Mouse (Mus musculus): ENCODE data around the gene Miox. TPM values are rescaled to one million over a fixed set of nuclear protein-coding genes. Genes with fewer than 3 reads are reported as not detected.

Gene Miox
- total and polyA plus RNA-seq, 2 experiments from 2014 or later: not detected

DNA sequence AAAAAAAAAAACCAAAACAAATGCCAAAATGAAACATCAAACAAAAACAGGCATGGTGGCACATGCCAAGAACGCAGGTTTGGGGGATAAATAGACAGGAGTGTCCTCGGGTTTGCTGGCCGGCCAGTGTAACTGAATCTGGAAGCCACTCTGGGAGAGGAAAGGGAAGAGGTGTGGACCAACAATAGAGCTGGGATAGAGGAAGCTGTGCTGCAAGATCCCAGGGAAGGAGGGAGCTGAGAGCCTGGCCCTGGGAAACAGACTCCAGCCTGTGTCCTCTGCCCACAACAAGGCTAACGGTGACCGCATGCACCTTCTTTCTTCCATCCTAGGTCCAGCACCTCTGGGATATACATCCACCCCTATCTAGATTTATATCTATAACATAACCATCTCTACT lies 16.2 kb downstream of the Miox start:
- Histone ChIP-seq H3K9ac (replicated peaks; ENCODE audit: low read length) (no peak overlapping the region), H3K27me3 (ENCODE audit: insufficient read depth, low read length) (no peaks in the 10 kb centered on the region), H3K4me3 (ENCODE audit: low read length) (no peak overlapping the region), H3K4me1 (ENCODE audit: insufficient read depth, low read length) (peaks cover 14% of the 10 kb centered on the region), H3K27ac (no peak overlapping the region), H3K4me2 (ENCODE audit: low read depth, low read length) (no peak overlapping the region), H3K36me3 (ENCODE audit: insufficient read depth, low read length) (peaks cover 32% of the 10 kb centered on the region), H3K9me3 (ENCODE audit: low read length) (no peaks in the 10 kb centered on the region)
- no peak for TF ChIP-seq CTCF (IDR thresholded peaks at IDR 0.05; ENCODE audit: low read depth)
- 84% methylated on average over 5 of the region's 5 CpGs for WGBS
- DNase-seq (ENCODE audit: low spot score): no peak
- no peak for ATAC-seq

DNA sequence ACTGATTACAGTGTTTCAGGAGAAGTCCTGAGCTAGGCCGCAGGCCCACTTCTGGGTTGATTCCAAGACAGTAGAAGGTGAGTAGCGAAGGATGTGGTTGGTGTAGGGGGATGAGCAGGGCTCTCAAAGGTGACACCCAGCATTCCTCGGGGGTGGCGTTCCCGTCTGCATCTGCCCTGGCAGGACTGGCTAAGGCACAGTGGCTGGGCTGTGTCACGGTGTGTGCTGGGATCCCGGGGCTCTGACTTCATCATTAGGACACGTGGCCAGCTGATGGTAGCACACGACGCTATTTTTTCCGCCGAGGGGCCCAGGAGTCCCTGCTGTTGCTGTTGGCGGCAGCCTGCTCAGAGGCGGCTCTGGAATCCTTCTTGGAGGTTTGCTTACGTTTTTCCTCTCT lies 17.1 kb downstream of the Miox start:
- TF ChIP-seq CTCF (IDR thresholded peaks at IDR 0.05; ENCODE audit: low read depth): no peak
- peaks cover 32% of the 10 kb centered on the region for H3K36me3 ChIP-seq (ENCODE audit: insufficient read depth, low read length)
- no peaks in the 10 kb centered on the region for H3K27me3 ChIP-seq (ENCODE audit: insufficient read depth, low read length)
- H3K4me3 ChIP-seq (ENCODE audit: low read length): no peak overlapping the region
- no peaks in the 10 kb centered on the region for H3K9me3 ChIP-seq (ENCODE audit: low read length)
- 84% methylated on average over 15 of the region's 15 CpGs for WGBS
- DNase-seq (ENCODE audit: low spot score): no peak
- H3K9ac ChIP-seq (replicated peaks; ENCODE audit: low read length): no peak overlapping the region
- no peak overlapping the region for H3K27ac ChIP-seq
- H3K4me2 ChIP-seq (ENCODE audit: low read depth, low read length): no peak overlapping the region
- ATAC-seq: no peak
- H3K4me1 ChIP-seq (ENCODE audit: insufficient read depth, low read length): peaks cover 14% of the 10 kb centered on the region

DNA sequence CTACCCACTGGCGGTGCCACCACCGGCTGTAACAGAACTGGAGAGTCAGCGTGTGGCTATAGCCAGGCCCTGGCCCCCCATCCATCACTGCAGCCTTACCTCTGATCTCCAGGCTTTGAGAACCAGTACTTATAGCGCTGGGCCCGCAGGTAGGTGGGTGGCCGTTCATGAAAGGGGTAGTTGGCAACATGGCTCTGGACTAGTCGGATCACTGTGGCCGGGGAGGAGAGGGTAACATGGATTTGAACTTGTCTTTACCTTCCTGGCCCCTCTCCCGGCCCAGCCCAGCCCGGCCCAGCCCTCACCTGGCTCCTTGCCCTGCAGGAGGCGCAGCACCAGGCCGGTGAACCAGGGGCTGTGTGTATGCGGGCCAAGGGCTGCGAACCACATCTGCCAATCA lies 17.9 kb downstream of the Miox start:
- TF ChIP-seq CTCF (IDR thresholded peaks at IDR 0.05; ENCODE audit: low read depth): no peak
- Histone ChIP-seq H3K27me3 (ENCODE audit: insufficient read depth, low read length) (no peaks in the 10 kb centered on the region), H3K4me2 (ENCODE audit: low read depth, low read length) (no peak overlapping the region), H3K9ac (replicated peaks; ENCODE audit: low read length) (no peak overlapping the region), H3K4me1 (ENCODE audit: insufficient read depth, low read length) (peaks cover 14% of the 10 kb centered on the region), H3K27ac (no peak overlapping the region), H3K4me3 (ENCODE audit: low read length) (no peak overlapping the region), H3K36me3 (ENCODE audit: insufficient read depth, low read length) (peaks cover 32% of the 10 kb centered on the region), H3K9me3 (ENCODE audit: low read length) (no peaks in the 10 kb centered on the region)
- WGBS: 95% methylated on average over 14 of the region's 14 CpGs
- DNase-seq (ENCODE audit: low spot score) (no peak), ATAC-seq (no peak)

DNA sequence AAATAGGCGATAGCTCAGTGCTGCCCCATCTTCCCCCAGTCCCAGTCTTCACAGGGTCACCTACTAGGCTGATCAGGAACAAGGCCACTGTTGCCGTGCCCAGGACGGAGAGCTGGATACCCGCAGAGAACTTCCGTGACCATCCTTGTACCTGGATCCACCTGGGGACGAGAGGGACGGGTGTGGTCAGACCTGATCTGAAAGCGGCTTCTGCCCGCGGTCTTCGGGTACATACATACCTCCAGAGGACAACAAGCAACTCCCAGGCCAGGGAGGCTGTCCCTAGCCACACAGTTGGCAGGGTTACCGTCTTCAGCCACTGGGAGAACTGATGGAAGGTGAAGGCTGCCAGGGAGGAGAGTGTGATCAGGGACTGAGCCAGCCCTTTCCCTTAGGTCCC lies 18.6 kb downstream of the Miox start:
- H3K4me1 ChIP-seq (ENCODE audit: insufficient read depth, low read length): peaks cover 14% of the 10 kb centered on the region
- H3K27me3 ChIP-seq (ENCODE audit: insufficient read depth, low read length): no peaks in the 10 kb centered on the region
- peaks cover 32% of the 10 kb centered on the region for H3K36me3 ChIP-seq (ENCODE audit: insufficient read depth, low read length)
- no peaks in the 10 kb centered on the region for H3K9me3 ChIP-seq (ENCODE audit: low read length)
- TF ChIP-seq CTCF (IDR thresholded peaks at IDR 0.05; ENCODE audit: low read depth): no peak
- ATAC-seq (no peak), DNase-seq (ENCODE audit: low spot score) (no peak)
- WGBS: 96% methylated on average over 12 of the region's 12 CpGs
- no peak overlapping the region for H3K9ac ChIP-seq (replicated peaks; ENCODE audit: low read length)
- no peak overlapping the region for H3K4me3 ChIP-seq (ENCODE audit: low read length)
- H3K4me2 ChIP-seq (ENCODE audit: low read depth, low read length): no peak overlapping the region
- H3K27ac ChIP-seq: no peak overlapping the region

DNA sequence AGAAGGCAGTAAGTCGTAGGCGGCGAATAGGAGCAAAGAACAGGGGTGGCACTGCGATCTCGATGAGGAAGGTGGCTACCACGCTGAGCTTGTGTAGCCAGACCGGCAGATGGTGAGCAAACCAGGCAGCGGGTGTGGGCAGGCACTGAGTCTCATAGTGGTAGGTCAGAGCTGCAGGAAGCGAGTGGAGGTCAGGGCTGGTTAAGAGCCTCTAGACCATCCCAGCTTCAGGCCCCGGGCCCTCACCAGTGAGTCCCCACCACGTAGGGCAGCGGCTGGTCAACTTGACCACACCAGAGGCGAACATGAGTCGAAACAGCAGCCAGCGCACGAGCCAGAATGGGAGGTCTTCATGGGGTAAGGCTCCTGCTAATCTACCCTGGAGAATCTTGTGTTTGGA lies 19.6 kb downstream of the Miox start:
- TF ChIP-seq CTCF (IDR thresholded peaks at IDR 0.05; ENCODE audit: low read depth): no peak
- Histone ChIP-seq H3K9me3 (ENCODE audit: low read length) (no peaks in the 10 kb centered on the region), H3K27me3 (ENCODE audit: insufficient read depth, low read length) (no peaks in the 10 kb centered on the region), H3K4me1 (ENCODE audit: insufficient read depth, low read length) (peaks cover 14% of the 10 kb centered on the region), H3K36me3 (ENCODE audit: insufficient read depth, low read length) (peaks cover 32% of the 10 kb centered on the region), H3K4me2 (ENCODE audit: low read depth, low read length) (no peak overlapping the region), H3K9ac (replicated peaks; ENCODE audit: low read length) (no peak overlapping the region; the same call in 1 of the 2 replicates), H3K27ac (no peak overlapping the region), H3K4me3 (ENCODE audit: low read length) (no peak overlapping the region)
- ATAC-seq (no peak), DNase-seq (ENCODE audit: low spot score) (no peak)
- WGBS: 96% methylated on average over 16 of the region's 16 CpGs

DNA sequence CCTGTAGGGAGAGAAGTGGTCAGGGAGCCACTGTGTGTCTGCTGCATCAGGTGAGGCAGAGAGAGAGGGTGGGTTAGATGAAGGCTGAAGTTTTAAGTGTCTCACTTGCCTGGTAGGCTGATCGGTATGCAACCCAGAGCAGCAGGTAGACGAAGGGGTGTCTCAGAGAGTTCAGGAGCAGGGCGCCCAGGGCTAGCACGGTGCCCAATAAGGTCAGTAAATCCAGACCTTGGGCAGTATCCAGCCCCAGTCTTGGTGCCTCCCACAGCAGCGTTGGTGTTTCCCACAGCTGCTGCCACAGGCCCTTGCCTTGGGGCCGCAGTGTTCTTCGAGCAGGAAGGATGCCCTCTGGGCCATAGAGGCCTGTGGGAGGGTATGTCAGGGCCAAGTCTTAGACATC lies 20.3 kb downstream of the Miox start:
- WGBS: 82% methylated on average over 7 of the region's 7 CpGs
- H3K9ac ChIP-seq (replicated peaks; ENCODE audit: low read length): peak overlapping the region; percentile 73
- no peaks in the 10 kb centered on the region for H3K9me3 ChIP-seq (ENCODE audit: low read length)
- TF ChIP-seq CTCF (IDR thresholded peaks at IDR 0.05; ENCODE audit: low read depth): no peak
- peak overlapping the region; percentile 87 for H3K4me2 ChIP-seq (ENCODE audit: low read depth, low read length)
- DNase-seq (ENCODE audit: low spot score) (no peak), ATAC-seq (no peak)
- no peak overlapping the region for H3K27ac ChIP-seq
- H3K36me3 ChIP-seq (ENCODE audit: insufficient read depth, low read length): peaks cover 32% of the 10 kb centered on the region
- H3K27me3 ChIP-seq (ENCODE audit: insufficient read depth, low read length): no peaks in the 10 kb centered on the region
- H3K4me3 ChIP-seq (ENCODE audit: low read length): peak overlapping the region; percentile 85
- H3K4me1 ChIP-seq (ENCODE audit: insufficient read depth, low read length): peaks cover 14% of the 10 kb centered on the region

DNA sequence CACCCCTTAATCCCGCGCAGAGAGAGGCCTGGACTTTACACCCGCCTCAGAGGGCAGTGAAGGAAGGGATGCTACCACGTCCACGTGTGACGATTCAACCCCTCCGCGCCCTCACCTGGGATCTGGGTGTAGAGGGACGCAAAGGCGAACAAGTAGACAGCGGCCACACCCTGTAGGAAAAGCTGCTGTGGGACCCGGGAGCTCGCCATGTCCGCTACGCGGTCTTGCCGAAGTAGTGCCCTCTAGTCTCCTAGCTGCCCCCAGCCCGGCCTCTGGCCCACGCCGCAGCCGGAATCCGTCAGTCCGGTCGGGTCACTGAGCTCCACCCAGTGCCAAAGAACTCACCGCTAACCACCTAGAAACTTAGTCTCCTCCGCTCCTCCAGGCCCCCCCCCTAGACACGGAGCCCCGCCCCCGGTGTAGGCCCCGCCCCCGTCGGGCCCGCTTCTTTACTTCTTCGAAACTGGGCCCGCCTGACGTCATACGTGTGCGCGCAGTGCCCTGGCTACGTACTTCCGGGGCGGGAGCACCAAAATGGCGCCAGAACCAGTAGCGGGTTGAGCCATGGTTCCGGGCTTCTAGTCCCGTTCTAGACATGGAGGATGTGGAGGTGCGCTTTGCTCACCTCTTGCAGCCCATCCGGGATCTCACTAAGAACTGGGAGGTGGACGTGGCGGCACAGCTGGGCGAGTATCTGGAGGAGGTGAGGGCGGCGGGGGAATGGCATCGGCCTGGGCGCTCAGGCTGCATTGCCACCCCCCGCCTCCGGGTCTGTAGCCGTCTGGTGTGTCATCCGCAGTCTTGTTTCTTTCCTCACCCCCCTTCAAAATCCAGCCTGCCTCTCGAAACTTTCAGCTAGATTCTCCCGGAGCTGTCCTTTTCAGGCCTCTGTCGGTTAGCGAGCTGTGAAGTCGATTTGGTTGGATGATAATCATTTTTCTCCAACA lies 21.3 kb downstream of the Miox start, which contains the start of the genes Lmf2 and Ncaph2:
Lmf2 (minus strand) TSS at position 419 of the 947 bp plus-strand sequence.
Ncaph2 (plus strand) TSS at position 479 of the 947 bp plus-strand sequence.
- WGBS: under 1% methylated on average over 64 of the region's 64 CpGs
- ATAC-seq (peak; percentile 95), DNase-seq (ENCODE audit: low spot score) (peak; percentile 98)
- Histone ChIP-seq H3K4me3 (ENCODE audit: low read length) (peak within 1 kb of the TSS; percentile 85), H3K27ac (peak within 1 kb of the TSS; percentile 89), H3K9ac (replicated peaks; ENCODE audit: low read length) (peak within 1 kb of the TSS; percentile 73), H3K27me3 (ENCODE audit: insufficient read depth, low read length) (no peaks in the 10 kb centered on the region), H3K4me2 (ENCODE audit: low read depth, low read length) (peak within 1 kb of the TSS; percentile 87), H3K9me3 (ENCODE audit: low read length) (no peaks in the 10 kb centered on the region), H3K36me3 (ENCODE audit: insufficient read depth, low read length) (peaks cover 31% of the 10 kb centered on the region), H3K4me1 (ENCODE audit: insufficient read depth, low read length) (peaks cover 14% of the 10 kb centered on the region)
- no peak for TF ChIP-seq CTCF (IDR thresholded peaks at IDR 0.05; ENCODE audit: low read depth)

Data from hindbrain, postnatal 0 days (tissue).